Mouse (Mus musculus): ENCODE data around the gene Slc26a10.

- no peak for TF ChIP-seq CTCF (IDR thresholded peaks at IDR 0.05; ENCODE audit: low read depth)
- TF ChIP-seq EP300 (IDR thresholded peaks at IDR 0.05; ENCODE audit: low read depth), result no peak; the same call in 1 of the 2 replicates
Observed at GRCm38 (mm10) chr10:127191191-127192056, 11.0 kb upstream of the Slc26a10 start.
